Mouse (Mus musculus): ENCODE data around the gene Egr2.

DNA sequence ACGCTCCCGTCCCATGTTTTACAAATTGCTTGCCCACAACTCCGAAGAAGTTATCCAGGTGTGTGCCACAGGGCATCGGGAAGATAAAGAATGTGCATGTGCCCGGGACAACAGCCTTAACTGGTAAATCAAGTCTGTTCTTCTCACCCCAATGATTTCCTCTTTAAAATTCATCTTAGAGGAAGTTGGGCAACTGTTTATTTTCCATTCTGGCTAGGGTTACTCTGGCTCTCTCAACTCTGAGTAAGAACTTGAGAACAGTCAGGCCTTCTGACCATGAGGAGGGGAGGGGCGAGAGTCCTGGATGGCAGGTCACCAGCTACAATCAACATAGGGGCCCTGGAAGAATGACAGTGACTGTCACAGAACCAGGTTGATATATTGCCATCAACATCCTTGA is 45.4 kb upstream of the Egr2 start:
- TF ChIP-seq POLR2A (IDR thresholded peaks at IDR 0.05; ENCODE audit: insufficient read depth, low read length) (no peak), EP300 (IDR thresholded peaks at IDR 0.05; ENCODE audit: insufficient read depth, low read depth, low read length) (no peak), CTCF (IDR thresholded peaks at IDR 0.05; ENCODE audit: low read depth, low read length) (no peak)
